Mouse (Mus musculus) myocyte (in vitro differentiated cells): ENCODE data around the gene Sf3b3.

Experiments used
- MAX ChIP-seq: IDR thresholded peaks from one replicate; pipeline ENCODE4 v1.6.1; 2011; ENCODE audit warnings: low read depth, mild to moderate bottlenecking, control low read depth
- POLR2A ChIP-seq: IDR thresholded peaks from one replicate; pipeline ENCODE4 v1.6.1; 2011; ENCODE audit warnings: low read depth, mild to moderate bottlenecking, control low read depth, moderate library complexity; ENCODE audit not compliant: insufficient read length
- POLR2AphosphoS2 ChIP-seq: IDR thresholded peaks from one replicate; pipeline ENCODE4 v1.6.1; 2011; ENCODE audit warnings: low read depth, control low read depth; ENCODE audit not compliant: insufficient read length
- REST ChIP-seq: IDR thresholded peaks from one replicate; pipeline ENCODE4 v1.6.1; 2011; ENCODE audit warnings: mild to moderate bottlenecking, control low read depth, moderate library complexity; ENCODE audit not compliant: insufficient read depth, insufficient read length
- TCF12 ChIP-seq: IDR thresholded peaks from one replicate; pipeline ENCODE4 v1.6.1; 2011; ENCODE audit warnings: mild to moderate bottlenecking, control low read depth; ENCODE audit not compliant: poor library complexity, insufficient read depth, severe bottlenecking
- TCF3 ChIP-seq: IDR thresholded peaks from one replicate; pipeline ENCODE4 v1.6.1; 2011; ENCODE audit warnings: low read depth, control low read depth; ENCODE audit not compliant: insufficient read length
- USF1 ChIP-seq: IDR thresholded peaks from one replicate; pipeline ENCODE4 v1.6.1; 2011; ENCODE audit warnings: low read depth, mild to moderate bottlenecking, control low read depth, moderate library complexity

DNA sequence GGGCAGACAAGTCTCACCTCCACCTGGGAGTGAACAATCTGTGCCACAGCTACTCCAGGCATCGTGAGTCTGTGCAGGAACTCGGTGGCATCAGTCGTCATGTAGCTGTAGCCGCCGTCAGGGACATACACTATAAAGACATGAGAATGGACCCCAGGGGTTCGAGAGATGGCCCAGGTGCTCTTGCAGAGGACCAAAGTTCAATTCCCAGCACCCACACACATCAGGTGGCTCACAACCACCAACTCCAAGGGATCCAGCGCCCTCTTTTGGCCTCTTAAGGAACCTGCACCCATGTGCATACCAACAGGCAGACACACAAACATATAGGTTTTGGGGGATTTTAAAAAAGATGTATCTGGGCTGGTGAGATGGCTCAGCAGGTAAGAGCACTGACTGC, 45.5 kb upstream of the Sf3b3 start:
- no peak for TF ChIP-seq TCF3
- TF ChIP-seq MAX: no peak
- TF ChIP-seq POLR2A: no peak
- no peak for TF ChIP-seq POLR2AphosphoS2
- TF ChIP-seq USF1: no peak
- no peak for TF ChIP-seq REST
- no peak for TF ChIP-seq TCF12
